Mouse (Mus musculus) CD4-positive helper T cell, adult 2 months (primary cell): ENCODE measurements around the gene Fgf15.

ENCODE experiments used
- DNase-seq: peaks from one replicate; pipeline ENCODE4 v3.0.0-alpha.2; 2012; ENCODE audit warnings: low read depth, missing footprints, low spot score

Fgf15 gene

DNA sequence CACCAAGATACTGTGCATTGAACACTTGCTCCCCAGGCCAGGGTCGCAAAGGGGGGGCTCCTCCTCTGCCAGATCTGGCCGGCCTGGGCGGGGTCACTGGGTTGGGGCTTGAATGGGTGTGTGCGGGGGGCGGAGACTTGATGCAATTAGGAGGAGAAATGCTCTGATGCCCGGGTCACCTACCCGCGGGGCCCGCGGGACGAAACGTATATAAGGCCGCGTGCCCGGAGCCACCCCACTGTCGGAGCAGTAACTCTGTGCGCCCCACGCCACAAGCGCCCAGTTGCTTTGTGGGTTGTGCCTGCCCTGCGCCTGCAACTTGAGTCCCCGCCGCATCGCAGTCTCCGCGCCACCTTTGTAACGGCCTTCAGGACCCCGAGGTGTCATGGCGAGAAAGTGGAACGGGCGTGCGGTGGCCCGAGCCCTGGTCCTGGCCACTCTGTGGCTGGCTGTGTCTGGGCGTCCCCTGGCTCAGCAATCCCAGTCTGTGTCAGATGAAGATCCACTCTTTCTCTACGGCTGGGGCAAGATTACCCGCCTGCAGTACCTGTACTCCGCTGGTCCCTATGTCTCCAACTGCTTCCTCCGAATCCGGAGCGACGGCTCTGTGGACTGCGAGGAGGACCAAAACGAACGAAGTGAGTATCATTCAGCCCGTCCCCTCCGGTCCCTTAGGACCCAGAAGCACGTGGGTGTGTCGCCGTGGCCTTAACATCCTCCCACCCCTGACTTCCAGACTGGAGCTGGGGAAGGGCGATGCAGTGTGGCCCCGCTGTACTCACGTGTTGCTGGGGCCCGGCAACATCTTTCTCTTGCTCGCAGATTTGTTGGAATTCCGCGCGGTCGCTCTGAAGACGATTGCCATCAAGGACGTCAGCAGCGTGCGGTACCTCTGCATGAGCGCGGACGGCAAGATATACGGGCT, at the start of gene Fgf15:
TSS of gene Fgf15 (plus strand) at position 238 of the 925 bp plus-strand sequence.
- peak; percentile 13 for DNase-seq

DNA sequence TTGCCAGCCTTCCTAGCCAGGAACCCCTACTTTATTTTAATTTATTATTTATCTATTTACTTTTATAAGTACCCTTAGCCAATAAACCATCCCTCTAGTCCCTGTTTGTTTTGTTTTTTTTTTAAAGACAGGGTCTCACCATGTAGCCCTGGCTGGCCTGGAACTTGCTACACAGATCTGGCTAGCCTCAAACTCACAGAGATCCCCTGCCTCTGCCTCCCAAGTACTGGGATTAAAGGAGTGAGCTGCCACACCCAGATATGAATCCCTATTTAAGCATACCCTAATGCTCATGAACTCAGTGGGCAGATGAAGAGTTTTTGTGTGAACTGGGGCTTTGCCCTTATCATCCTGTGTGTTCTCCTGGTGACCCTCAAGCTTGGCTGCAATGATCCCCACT, 49.3 kb upstream of the Fgf15 start, which contains the start of gene Fgf4:
TSS of gene Fgf4 (plus strand) at position 301 of the 400 bp plus-strand sequence.
- DNase-seq: no peak

DNA sequence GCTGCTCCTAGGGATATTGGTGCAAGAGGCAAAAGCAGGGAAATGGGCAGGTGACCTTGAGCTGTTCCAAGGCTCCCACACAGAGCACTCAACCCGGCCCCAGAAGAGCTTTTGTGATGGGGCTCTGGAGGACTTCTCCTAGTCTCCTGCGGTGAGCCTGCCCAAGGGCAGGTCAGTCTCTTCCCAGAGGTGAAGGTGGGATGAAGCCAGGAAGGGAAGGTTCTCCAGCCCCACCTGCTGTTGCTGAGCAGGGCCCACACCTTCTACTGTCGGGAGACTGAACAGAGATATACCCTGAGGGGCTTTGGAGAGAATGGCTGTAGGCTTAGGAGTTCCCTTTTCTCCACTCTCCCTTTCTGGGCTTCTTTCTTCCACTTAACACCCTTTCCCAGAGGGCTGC, 45.0 kb upstream of the Fgf15 start:
- DNase-seq: no peak

DNA sequence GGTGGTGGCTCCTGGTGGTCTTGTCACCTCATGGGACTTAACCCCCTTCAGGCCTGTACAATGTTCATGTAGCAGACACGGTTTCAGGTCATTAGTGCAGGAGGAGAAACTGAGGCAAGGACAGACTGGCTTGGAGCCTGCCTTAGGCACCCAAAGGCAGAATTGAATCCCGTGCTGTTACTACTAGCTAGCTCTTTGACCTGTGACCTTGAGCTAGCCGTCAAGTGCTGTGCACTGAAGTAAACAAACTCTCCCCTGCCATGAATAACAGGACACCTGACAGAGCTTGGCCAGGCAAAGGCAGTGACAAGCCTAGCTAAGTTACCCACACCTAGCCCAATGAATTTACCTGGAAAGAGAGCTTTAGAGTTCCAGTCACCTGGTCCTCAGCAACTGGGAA, 41.4 kb upstream of the Fgf15 start:
- DNase-seq: no peak

DNA sequence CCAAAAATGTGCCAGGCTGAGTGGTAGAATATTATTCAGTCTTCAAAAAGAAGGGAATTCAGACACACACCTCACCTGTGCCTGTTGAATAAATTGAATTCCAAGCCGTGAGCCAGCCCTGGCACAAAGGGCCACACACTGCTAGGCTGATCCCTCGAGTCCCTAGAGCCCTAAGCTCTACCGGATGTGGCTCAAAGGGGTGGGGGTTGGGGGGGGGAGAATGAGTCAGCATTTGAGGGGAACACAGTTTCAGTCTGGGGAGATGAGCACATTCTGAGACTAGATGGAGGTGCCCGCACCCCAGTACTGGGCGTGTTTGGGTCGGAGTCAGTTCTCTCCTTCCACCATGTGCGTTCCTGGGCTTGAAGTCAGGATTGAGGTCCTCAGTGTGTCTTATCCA, 39.2 kb upstream of the Fgf15 start:
- DNase-seq: no peak

DNA sequence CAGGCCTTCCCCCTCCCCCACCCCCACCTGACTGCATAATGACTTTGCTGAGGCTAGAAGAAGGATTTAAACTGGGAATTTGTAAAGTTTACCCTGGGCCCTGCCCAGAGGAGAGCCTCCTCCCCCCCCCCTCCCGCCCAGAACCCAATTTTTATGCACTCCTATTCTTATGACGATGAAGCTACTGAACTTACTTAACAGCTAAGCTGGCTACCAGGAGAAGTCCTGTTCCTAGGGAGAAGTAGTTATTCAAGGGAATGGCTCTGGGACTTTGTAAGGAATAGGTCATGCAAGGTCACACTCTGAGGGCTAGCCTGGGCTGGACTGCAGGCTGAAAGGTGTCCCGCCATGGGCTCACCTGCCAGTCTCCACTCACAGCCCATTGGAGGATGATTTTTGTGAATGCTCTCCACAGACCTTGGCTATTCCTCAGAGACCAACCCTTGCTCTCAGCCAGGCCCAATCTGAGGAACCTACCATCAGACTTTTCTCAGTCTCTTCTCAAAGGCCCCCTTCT, 38.4 kb upstream of the Fgf15 start:
- DNase-seq: no peak

DNA sequence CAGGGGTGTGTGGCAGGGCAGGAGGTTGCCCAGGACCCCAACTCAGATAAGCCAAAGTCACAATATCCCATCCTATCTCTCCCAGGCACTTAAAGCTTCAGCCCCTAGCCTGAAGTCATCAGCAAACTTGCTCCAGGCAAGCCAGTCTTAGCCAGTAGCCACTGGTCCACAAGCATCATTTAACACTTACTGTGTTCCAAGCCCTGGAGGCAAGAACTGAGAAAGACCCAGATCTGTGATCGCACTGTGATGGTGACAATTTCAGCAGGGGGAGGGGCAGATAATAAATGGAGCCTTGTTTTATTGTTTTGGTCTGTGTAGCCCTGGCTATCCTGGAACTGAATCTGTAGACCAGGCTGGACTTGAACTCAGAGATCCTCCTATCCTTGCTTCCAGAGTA, 37.6 kb upstream of the Fgf15 start:
- DNase-seq: no peak

DNA sequence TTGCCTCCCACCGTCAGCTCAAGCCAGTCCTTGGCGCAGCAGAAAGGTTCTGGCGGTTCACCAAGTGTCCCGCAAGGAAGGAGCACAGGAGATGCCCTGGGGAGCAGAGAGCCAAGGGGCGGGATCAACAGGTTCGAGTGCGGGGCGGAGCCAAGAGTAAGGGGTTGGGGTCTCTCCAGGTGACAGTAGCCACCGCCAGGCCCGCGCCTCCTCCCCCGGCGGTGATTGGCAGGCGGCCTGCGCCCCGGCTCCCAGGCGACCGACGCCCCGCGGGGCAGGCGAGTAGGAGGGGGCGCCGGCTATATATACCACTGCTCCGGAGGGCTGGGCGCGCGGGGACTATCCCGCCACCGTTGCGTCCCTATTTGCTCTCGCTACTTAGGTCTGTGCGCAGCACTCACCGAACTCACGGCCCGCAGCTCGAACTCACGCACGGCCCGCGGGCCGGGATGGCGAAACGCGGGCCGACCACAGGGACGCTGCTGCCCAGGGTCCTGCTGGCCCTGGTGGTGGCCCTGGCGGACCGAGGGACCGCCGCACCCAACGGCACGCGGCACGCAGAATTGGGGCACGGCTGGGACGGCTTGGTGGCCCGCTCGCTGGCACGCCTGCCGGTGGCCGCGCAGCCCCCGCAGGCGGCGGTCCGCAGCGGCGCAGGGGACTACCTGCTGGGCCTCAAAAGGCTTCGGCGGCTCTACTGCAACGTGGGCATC, 35.1 kb upstream of the Fgf15 start:
- DNase-seq: no peak

DNA sequence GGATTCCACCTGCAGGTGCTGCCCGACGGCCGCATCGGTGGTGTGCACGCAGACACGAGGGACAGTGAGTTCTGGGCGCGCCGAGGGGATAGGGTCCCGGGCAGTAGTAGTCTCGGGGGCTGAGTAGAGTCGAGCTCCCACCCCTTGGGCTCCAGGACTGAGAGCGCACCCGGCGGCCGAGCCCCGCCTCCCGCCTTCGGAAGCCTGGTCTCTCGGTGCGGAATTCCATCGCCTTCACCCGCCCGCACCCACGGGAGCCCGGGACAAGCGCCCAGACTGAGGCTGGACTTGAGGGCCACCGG, 34.6 kb upstream of the Fgf15 start:
- DNase-seq: no peak

DNA sequence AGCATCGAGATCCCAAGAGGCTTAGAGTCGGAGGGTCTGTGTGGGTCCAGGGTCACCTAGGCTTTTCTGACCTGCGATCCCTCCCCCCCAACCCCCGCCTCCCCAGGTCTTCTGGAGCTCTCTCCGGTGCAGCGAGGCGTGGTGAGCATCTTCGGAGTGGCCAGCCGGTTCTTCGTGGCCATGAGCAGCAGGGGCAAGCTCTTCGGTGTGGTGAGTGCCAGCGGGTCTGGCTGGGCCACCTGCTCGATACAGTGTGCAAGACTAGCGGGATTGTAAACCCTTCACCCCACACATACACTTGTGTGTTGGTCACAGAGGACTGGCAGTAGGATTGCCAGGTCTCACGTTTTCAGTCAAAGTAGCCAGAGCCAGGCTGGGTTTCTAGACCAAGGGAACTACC, 34.2 kb upstream of the Fgf15 start:
- no peak for DNase-seq

DNA sequence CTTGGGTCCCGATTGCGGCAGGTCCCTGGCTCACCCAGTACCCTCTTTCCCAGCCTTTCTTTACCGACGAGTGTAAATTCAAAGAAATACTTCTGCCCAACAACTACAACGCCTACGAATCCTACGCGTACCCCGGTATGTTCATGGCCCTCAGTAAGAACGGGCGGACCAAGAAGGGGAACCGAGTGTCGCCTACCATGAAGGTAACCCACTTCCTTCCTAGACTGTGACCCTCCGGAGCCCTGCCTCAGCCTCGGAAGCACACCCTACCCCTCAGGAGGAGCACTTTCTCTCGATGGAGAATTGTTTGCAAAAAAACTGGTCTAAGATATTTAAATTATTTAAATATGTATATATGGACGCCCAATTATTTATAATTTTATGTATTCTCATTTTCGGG, 33.6 kb upstream of the Fgf15 start:
- DNase-seq: no peak

DNA sequence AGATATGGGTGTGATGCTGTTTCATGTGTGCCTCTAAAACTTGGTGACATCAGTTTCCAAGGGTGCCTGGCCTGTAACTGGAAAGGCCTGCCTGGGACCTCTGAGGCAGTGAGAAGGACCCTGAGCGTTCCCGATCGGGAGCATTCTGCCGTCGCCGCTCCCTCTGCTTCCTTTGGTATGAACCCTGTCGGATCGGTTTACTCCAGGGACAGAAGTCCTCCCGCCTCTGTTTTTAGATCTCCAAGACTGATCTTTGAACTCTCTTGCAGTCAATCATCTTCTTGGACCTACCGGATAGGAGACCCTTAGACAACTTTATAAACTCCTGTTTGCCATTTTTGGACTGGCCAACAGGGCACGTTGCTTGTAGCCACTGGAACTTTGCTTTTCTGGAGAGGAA, 33.1 kb upstream of the Fgf15 start:
- no peak for DNase-seq

DNA sequence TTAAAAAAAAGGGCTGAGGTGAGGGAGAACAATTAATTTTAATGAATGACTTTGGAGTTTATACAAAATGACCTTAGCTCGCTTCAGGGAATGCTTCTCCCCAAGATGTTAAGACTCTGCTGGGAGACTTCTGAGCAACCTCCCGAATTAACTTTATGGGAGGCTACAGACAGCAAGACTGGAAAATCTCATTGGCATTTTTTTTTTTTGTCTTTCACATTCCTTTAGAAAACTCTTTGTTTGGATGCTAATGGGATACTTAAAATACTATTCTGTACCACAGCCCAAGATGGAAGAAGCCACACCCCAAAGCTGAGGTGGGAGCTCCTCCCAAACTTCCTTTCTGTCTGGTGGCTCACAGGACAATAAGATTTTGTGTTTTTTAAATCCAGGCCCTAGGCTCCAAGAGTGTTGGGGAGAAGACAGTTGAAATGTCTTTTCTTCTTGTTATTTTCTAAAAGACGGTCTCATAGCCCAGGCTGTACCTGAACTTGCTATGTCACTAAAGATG, 32.1 kb upstream of the Fgf15 start:
- no peak for DNase-seq

DNA sequence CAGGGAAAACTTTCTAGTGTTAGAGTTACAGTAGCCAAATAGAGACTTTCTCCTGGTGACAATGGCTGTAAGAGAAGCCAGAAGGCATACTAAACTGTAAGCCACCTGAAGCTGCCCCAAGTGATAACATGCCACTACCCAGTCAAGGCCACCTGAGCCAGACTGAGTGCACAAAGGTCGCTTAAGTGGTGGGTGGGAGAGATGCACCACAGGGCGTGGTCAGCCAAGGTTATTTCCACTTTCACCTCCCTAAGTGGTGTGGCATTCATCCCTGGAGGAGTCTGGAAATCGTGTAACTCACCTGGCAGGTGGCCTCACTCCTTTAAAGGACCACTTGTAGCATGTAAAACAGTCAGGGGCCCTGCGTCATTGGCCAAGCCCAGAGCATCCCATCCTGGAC, 29.2 kb upstream of the Fgf15 start:
- no peak for DNase-seq

DNA sequence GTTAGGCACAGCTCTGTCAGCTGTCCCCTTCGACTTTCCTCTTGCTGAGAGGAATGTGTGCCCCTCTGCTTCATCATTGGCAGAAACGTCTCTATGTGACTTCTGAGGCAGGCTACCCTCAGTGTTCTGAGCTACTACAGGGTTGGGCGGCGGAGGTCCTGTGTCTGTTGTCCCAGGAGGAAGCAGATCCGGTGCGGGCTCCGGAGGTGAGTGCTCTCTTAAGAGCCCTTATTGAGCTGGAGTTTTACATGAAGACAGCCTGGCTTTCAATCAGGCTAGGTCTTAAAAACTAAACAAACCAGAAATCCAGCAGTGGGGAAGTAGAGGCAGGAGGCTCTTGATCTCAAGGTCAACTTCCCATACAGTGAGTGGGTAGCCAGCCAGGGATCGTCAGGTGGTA, 28.7 kb upstream of the Fgf15 start:
- DNase-seq: no peak

DNA sequence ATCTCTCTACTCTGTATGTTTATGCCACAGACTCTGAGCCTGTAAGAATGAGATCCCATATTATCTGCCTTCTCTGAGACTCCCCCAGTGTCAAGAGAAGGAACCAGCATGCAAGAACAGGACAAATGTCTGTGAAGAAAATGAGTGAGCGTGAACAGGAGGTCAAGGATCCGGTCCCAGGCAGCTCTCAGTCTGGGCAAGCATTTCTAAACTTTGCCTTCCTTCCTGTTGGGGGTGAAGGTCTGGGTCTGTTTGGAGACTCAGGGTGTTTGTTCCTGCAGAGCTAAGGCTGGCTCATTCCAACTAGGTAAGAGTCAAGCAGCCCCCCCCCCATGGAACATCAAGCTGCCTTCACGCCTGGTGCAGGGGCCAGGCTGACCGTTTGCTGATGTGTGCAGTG, 23.9 kb upstream of the Fgf15 start:
- DNase-seq: no peak

DNA sequence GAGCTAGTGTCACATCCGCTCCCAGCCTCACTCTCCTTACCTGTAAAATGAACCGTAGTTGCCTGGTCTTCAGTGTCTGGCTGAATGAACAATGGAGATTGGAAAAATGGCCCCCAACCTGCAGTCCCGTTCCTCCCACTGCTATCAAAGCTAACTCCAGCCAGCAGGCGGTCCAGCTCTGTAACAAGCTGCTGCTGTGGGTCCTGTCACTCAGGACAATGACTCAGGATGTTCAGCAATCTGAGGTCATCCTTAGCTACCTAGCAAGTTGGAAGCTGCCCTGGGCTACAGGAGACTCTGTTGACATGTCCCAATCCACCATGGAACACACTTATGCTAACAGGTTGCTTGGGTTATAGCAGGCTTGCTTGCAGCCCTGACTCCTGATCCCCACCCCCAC, 23.2 kb upstream of the Fgf15 start:
- no peak for DNase-seq

DNA sequence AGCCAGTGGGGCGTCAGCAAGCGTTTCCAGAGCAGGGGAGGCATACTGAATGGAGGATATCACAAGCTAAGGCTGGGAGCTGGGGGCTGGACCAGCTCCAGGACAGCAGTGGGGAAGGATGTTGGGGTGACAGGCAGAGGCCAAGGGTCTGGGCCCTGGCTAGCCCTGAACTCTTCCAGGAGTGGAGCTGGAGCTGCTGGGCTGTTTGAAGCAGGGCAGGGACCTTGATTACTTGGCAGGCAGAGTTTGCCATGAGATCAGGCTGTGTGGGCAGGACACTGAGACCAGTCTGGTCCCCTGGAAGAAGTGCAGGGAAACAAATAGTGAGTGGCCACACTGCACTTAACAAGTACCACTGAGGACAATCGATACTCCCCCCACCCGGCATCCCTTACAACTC, 22.1 kb upstream of the Fgf15 start:
- no peak for DNase-seq

DNA sequence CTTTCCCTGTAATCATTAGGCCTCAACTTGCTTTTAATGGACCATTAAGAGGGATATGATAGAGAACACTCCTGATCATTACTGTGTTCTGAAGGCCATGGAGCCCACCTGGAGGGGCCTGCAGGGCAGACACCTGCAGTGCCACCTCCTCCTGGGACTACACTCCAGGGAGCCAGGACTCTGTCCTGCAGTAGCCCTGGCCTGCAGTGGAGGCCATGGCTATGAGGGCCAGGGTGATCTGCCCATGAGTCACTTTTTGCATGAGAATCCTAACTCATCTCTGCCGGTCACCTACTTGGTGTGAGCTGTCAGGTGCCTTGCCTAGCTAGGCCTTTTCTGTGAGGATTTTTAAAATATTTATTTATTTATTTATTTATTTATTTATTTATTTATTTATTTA, 17.9 kb upstream of the Fgf15 start:
- DNase-seq: no peak

DNA sequence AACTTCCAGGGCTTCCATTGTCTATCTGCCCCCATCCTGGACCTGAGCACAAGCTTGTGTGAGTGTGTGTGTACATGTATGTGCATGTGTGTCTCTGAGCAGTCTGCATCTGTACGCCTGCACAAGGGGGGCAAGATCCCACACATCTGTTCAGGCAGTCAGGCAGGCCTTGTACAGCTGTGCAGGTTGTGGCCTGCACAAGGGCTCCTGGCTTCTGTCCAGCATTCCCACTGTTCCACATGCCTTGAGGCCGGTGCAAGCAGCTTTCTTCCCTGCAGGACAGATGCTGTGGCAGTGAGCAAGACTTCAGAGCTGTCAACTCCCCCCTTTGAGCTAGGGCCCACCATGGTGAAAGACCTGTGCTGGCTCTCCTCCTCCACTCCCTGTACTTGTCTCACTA, 13.2 kb upstream of the Fgf15 start:
- no peak for DNase-seq

DNA sequence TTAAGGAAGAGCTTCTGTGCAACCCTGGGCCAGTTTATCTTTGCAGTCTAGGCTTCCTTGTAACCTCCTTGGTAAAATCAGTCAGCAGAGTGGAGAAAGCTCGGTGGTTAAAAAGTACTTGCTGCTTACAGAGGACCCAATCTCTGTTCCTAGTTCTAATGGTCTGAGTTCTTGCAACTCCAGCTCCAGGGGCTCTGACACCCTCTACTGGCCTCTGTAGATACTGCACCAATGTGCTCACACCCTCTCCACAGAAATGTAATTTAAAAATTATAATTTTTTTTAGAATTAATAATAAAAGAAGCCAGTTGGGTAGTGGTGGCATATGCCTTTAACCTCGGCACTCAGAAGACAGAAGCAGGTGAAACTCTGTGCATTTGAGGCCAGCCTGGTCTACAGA, 8.7 kb upstream of the Fgf15 start:
- no peak for DNase-seq

DNA sequence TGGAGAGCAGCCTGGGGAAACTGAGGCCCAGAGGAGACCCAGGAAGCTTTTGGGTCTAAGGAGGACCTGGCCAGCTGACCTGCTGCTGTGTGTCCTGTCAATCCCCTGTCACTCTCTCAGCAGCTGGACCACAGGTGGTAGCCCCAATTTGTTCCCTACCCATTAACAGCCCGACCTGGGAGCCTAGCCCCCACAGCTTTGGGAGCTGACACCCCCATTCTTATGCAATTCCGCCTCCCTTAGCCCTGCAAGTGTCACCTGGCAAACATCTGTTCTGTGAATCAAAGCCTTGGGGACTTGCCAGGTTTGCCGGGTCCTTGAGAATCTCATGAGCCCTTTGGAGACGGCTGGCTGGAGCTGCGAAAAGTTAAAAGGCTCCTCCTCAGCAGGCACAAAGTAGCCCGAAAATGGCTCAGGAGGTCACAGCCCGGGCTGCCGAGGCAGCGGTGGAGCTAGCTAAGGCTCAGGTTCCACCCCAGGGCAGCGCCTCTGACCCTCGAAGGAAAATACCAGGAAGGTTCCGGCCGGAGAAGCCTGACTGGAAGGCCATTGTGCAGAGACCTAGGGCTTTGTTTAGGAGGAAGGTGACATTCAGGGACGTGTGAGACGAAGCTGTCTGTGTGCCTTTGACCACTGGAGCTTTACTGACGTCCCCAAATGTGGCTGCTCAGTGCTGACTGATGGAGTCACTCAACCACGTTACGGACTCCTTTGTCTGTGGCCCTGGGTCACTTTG, 7.6 kb upstream of the Fgf15 start:
- DNase-seq: no peak
